Mouse (Mus musculus) layer of hippocampus, adult 9-11 months (tissue): ENCODE measurements around the gene Prpf40b.
"Not testable (repeated sequence)": the region's sequence is repeated elsewhere in the genome, so short reads cannot be mapped to it uniquely, and the experiment has no call there.

ENCODE experiments used
- DNase-seq: peaks from one replicate; pipeline ENCODE4 v3.0.0; 2022

The Prpf40b gene

GRCm38 (mm10) chr15:99294813-99295374 is at the start of gene Prpf40b:
TSS of gene Prpf40b (plus strand) at chr15:99295087.
- peak; percentile 97 for DNase-seq

GRCm38 (mm10) chr15:99246736-99247135 is 48.2 kb upstream of the Prpf40b start:
- not testable (repeated sequence) for DNase-seq

DNA sequence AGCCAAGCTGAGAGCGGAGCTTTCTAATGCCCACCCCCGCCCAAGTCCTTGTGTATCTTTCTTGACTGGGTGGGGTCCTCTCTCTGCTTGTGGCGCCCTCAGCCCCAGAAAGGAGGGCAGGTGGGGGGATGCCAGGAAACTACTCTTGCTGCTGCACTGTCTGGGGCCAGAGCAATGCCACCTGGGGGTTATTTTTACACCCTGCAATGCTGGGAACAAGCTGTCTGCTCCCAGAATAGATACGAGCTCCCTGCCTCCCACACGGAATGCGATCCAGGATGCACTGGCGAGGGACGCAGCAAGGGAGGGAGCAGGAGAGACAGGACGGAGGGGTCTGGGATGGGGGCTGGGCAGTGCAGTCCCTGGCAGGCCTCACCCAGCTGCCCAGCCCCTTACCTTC is 45.9 kb upstream of the Prpf40b start:
- peak; percentile 87 for DNase-seq

DNA sequence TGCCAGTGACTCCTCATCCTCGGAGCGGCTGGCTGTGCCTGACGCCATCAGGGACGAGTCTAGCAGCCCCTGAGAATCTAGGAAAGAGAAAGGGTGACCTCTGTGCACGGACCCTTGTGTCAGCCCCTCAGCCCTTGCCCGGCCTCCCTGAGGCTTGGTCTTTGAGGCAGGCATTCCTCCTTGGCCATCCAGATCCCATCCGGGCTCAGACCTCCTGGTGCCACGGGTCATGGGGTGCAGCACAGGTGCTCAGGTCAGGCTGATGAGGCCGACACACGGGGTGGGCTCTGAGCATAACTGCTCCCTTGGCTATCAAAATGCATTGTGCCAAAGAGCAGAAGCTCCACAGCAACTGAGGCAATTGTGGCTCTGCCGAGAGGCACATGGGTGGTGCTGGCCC is 44.9 kb upstream of the Prpf40b start:
- DNase-seq: no peak

DNA sequence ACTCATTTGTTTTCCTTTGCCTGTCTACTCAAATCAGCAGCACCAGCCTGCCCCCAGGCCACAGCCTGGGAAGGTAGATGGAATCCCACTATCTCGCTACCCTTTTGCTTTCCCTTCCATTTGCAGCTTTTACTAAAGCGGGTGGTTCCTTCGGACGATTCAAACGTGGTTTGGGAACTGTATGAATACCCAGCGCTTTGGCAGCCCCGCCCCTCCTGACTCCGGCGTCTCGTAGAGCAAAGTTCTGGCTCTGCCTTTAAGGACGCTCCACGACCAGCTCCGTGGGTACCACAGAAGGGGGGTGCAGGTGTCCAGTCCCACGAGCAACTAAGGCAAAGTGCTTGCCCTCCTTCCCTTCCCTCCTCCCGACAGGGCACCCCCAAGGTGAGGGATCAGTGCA is 43.8 kb upstream of the Prpf40b start:
- not testable (repeated sequence) for DNase-seq

- peak; percentile 99 for DNase-seq
Observed at GRCm38 (mm10) chr15:99251626-99252380, 43.1 kb upstream of the Prpf40b start, which contains the start of gene Mcrs1. TSS of gene Mcrs1 (minus strand) at chr15:99251961.

DNA sequence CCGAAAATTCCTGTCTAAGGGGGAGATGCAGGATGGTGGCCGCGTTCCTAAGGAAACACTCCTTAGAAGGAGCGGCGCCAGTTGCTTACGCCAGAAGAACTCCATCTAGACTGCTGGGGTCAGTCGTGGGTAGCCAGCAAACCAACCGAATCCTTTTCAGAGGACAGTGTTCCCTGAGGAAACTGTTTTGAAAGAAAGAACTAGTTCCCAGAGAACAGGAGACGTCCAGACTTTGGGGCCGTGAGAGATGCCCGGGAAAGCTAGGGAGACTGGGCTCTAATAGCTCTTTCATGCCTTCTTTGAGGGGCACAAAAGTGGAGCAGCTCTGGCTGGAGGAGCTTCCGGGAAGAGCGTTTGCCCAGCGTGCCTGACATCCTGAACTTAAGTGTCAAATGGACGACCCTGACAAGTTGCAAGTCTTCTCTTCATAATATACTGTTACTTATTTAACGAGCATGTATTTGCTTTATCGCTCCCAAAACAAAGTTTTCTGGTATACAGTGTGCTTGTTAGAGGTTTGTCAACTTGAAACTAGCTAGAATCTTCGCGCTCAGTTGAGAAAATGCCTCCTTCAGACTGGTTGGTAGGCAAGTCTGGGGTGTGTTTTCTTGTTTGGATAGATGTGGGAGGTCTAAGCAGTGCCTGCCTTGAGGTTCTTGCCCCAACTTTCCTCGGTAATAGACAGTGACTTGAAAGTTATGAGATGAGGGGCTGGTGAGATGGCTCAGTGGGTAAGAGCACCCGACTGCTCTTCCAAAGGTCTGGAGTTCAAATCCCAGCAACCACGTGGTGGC is 42.3 kb upstream of the Prpf40b start:
- peak; percentile 60 for DNase-seq

GRCm38 (mm10) chr15:99253175-99253479 is 41.8 kb upstream of the Prpf40b start:
- not testable (repeated sequence) for DNase-seq

DNA sequence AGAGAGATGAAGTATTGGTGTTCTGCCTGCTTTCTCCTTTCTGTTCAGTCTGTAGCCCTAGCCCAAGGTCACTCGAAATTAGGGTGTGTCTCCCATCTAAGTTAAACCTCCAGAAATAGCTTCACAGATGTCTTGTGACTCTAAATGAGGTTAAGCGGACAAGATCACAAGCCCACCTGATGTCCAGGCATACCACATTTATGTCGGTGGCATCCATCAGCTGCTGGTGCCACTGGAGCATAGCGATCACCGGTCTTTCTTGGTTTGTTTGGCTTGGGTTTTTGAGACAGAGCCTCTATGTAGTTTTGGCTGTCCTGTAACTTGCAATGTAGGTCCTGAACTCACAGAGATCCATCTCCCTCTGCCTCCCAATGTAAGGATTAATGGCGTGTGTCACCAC is 41.1 kb upstream of the Prpf40b start:
- no peak for DNase-seq

DNA sequence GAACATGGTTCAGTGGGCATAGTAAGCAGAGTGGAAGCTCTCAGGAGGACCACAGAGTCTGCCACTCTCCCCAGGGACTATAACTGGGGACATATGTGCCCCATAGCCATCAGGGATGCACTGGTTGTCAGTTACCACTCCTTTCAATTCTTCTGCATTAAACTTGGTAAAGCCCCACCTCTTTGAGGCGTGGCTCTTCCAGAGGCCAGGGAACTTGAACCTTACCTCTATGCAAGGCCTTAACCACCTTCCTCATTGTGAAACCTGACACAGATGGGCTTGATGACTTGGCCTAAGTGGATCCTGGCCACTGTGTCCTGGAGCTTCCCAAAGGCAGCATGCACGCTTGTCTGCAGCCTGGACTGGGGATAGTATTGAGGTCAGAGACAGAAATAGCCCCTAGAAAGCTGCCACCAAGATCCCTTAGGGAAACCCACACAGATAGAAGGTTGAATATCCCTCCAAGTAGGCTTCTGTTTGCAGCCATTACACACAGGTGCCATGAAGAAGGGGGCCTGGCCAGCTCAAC is 40.3 kb upstream of the Prpf40b start:
- no peak for DNase-seq

DNA sequence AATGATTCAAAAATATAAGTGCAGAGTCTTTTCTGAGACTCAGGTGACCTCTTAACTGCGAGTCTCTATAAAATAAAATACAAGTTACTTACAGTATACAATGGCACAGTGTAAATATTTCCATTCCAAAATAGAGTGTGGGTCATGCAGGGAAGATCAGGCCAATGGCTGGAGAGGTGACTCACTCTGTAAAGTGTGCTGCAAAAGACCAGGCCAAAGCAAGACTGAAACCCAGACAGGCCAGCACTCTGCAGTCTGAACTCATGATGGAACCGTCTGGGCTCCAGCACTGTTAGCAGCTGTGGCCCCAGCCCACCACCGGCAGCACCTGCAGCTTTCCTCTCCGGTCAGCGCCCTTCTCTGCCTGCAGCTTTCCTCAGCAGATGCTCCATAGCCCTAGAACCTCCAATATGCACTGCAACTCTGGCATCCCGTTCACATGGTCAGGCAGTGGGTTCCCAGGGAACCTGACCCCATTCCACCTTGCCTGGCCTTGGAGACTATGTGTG is 39.6 kb upstream of the Prpf40b start:
- no peak for DNase-seq

DNA sequence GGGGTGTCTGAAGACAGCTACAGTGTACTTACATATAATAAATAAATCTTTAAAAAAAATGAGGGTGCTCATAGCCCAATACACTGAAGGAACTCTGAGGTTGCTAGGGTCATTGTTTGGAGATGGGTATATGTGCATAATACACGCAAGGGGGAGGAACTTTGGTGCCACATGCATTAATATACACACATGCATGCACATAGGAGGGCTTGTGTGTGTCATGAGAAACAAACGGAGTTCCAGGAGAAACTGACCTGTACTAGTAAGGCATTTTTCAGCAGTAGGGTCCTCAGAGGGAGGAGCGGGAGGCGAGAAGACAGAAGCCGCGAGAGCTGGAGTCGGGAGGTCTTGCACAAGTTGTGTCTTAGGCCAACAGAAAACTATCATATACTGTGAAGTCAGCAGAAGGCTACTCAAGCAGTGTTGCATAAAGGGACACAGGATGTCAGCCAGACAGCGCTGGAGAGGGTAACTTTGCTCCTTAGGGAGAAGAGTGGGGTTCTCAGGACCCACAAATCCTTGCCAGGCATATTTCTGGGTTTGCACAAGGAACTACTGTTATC is 35.6 kb upstream of the Prpf40b start:
- no peak for DNase-seq

- peak; percentile 77 for DNase-seq
Observed at GRCm38 (mm10) chr15:99259730-99260252, 35.1 kb upstream of the Prpf40b start.

DNA sequence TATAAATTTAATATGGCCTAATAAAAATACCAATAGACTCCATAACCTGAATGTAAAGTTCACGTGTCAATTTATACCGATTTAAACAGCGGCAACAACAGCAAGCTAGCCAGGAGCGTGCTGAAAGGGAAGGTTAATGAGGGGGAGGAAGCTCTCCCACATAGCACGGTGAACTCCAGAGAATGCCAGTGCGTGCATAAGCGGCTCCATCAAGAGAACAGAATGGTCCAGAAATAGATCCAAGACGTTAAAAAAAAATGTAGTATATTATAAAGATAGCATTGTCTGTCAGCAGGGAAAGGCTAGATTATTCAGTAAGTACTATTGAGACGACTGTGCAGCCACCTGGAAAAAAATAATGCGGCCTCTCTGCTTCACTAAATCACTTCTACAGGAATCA is 32.2 kb upstream of the Prpf40b start:
- no peak for DNase-seq

DNA sequence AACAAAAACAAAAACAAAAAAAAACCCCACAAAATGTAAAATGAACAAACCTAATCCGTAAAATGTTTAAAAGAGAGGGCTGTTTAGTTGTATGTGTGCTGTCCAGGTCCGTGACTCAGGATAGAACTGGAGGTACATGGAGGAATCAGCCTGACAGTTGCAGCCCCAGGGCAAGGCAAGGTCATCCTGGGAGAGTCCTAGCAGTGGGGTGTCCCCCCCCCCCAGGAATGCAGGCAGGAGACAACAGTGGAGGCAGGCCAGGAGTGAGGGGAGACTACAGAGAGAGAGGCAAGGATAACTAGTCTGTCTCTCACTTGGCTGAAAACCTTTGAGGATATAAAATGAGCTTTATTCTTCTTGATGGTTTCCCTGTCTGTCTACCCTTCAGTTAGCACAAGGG is 30.5 kb upstream of the Prpf40b start:
- DNase-seq: no peak

GRCm38 (mm10) chr15:99265679-99266078 is 29.2 kb upstream of the Prpf40b start:
- peak; percentile 79 for DNase-seq

DNA sequence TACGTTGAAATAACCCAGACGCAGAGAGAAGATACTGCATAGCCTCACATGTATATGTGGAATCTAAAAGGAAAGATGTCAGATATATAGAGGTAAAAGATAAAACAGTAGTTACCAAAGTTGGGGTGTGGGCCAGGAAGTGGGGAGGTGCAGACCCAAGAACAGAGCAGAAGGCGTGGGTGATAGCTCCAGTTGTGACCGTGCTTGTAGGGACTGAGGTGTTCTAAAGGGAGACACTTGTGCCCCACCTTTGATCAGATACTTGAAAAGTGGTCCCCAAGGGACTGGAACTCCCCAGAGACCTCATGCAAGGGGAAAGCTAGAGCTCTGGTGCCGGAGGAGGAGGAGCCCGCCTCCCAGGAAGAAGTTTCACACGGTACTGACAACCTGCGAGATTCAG is 18.8 kb upstream of the Prpf40b start:
- no peak for DNase-seq

- no peak for DNase-seq
Observed at GRCm38 (mm10) chr15:99278271-99278670, 16.6 kb upstream of the Prpf40b start.

- no peak for DNase-seq
Observed at GRCm38 (mm10) chr15:99283456-99283855, 11.4 kb upstream of the Prpf40b start.

- no peak for DNase-seq
Observed at GRCm38 (mm10) chr15:99284527-99285188, 10.2 kb upstream of the Prpf40b start.

GRCm38 (mm10) chr15:99285189-99285535 is 9.7 kb upstream of the Prpf40b start:
- DNase-seq: no peak

- no peak for DNase-seq
Observed at GRCm38 (mm10) chr15:99290586-99290985, 4.3 kb upstream of the Prpf40b start.
